Comparison of ENCODE assay signal across 8 mouse cellular contexts in the genomic region with DNA sequence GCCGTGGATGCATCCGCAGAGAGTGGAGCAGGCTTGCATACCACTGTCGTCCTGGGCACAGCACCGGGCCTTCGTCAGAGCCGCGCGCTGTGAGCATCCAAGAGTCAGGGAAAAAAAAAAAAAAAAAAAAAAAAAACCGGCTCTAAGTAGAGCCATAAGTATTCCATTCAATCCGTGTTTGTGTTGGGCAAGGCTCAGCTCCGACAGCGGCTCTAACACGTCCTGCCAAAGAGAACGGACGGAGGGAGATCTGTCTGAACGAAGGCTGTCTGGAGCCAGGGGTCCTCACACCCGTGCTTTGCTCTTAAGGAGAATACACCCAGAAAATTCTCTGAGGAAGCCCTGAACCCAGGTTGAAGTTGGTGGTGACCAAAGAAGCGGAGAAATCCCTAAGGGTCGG. TPM values are rescaled to one million over a fixed set of nuclear protein-coding genes. Genes with fewer than 3 reads are reported as not detected.
DNase-seq lines count a peak whose midpoint lies in the region; ATAC-seq and TF ChIP-seq lines count a peak whose summit lies in the region.

No protein-coding gene starts in this region.

- H3K4me3 ChIP-seq in testis, adult 2 months (ENCODE audit: control insufficient read depth, low read depth, low read length) = peak overlapping the region; percentile 5
- no peak overlapping the region for H3K4me3 ChIP-seq in liver, embryonic 12.5 days

- no peaks in the 10 kb centered on the region for H3K36me3 ChIP-seq in testis, adult 2 months (ENCODE audit: control insufficient read depth, insufficient read depth, low read length)
- H3K36me3 ChIP-seq in liver, embryonic 12.5 days = peaks cover 9% of the 10 kb centered on the region

- peak; percentile 37 for DNase-seq in embryo, embryonic 10.5 days (ENCODE audit: low spot score)
- no peak for DNase-seq in embryo, embryonic 9.5 days (ENCODE audit: extremely low spot score)
- no peak for DNase-seq in testis, postnatal 14 days (ENCODE audit: low spot score)
- DNase-seq in layer of hippocampus, adult 11-12 months (ENCODE audit: low spot score) = no peak
- no peak for DNase-seq in layer of hippocampus, adult 9-11 months
- no peak for DNase-seq in adrenal gland, postnatal 14 days

- no peak overlapping the region for H3K27ac ChIP-seq in testis, adult 2 months (ENCODE audit: control insufficient read depth, insufficient read depth, low read depth, low read length)
- no peak overlapping the region for H3K27ac ChIP-seq in liver, embryonic 12.5 days

- no peak overlapping the region for H3K9ac ChIP-seq in liver, embryonic 12.5 days

- peaks cover 32% of the 10 kb centered on the region for H3K4me1 ChIP-seq in testis, adult 2 months (ENCODE audit: control insufficient read depth, insufficient read depth, low read length)
- H3K4me1 ChIP-seq in liver, embryonic 12.5 days = peaks cover 29% of the 10 kb centered on the region

- peaks cover 4% of the 10 kb centered on the region for H3K27me3 ChIP-seq in testis, adult 2 months (ENCODE audit: control insufficient read depth, insufficient read depth, low read length)
- peaks cover 79% of the 10 kb centered on the region for H3K27me3 ChIP-seq in liver, embryonic 12.5 days (replicated peaks)

- H3K9me3 ChIP-seq in liver, embryonic 12.5 days (replicated peaks) = no peaks in the 10 kb centered on the region

- no peak for TF ChIP-seq POLR2A in testis, adult 2 months (IDR thresholded peaks at IDR 0.05; ENCODE audit: control insufficient read depth, low read depth, low read length)

- TF ChIP-seq CTCF in testis, adult 2 months (IDR thresholded peaks at IDR 0.05; ENCODE audit: control insufficient read depth, insufficient read depth, insufficient replicate concordance, low read depth, low read length) = no peak

- no peak for ATAC-seq in liver, embryonic 12.5 days

- peak overlapping the region; percentile 26 for H3K4me2 ChIP-seq in liver, embryonic 12.5 days

- 7% methylated on average over 19 of the region's 19 CpGs for WGBS in liver, embryonic 12.5 days (ENCODE audit: insufficient replicate concordance)

RNA-seq across cellular contexts. Expression of a gene that starts 6.1 kb away (rescaled TPM):
- polyA plus RNA-seq in testis, adult 2 months (2012; rRNA removed) = 0.53 and 0.79 TPM in 2 replicates
- 2.5 and 3.3 TPM in 2 replicates for polyA plus RNA-seq in liver, embryonic 12.5 days (2016; fragmentation: Nextera tagmentation; extraction: Ambion mirVana)
- 13.1 and 16.7 TPM in 2 replicates for total RNA-seq in adrenal gland, postnatal 14 days (2021)

RNA-seq across cellular contexts. Expression of a gene that starts 11.9 kb away (rescaled TPM):
- 2.3 and 2.4 TPM in 2 replicates for polyA plus RNA-seq in testis, adult 2 months (2012; rRNA removed)
- 8.6 TPM in 2 replicates for polyA plus RNA-seq in liver, embryonic 12.5 days (2016; fragmentation: Nextera tagmentation; extraction: Ambion mirVana)
- 7.4 and 7.7 TPM in 2 replicates for total RNA-seq in adrenal gland, postnatal 14 days (2021)

RNA-seq across cellular contexts. Expression of a gene that starts 46.6 kb away (rescaled TPM):
- 0.08 TPM in 1 of 2 replicates, not detected in the other for polyA plus RNA-seq in testis, adult 2 months (2012; rRNA removed)
- not detected in 2 replicates for polyA plus RNA-seq in liver, embryonic 12.5 days (2016; fragmentation: Nextera tagmentation; extraction: Ambion mirVana)
- total RNA-seq in adrenal gland, postnatal 14 days (2021) = not detected in 2 replicates

RNA-seq across cellular contexts. Expression of a gene that starts 51.4 kb away (rescaled TPM):
- 3.3 and 3.8 TPM in 2 replicates for polyA plus RNA-seq in testis, adult 2 months (2012; rRNA removed)
- 3.2 and 3.3 TPM in 2 replicates for polyA plus RNA-seq in liver, embryonic 12.5 days (2016; fragmentation: Nextera tagmentation; extraction: Ambion mirVana)
- 105 and 156 TPM in 2 replicates for total RNA-seq in adrenal gland, postnatal 14 days (2021)
